Mouse (Mus musculus) macrophage (primary cell): ENCODE results near the gene Sh3gl3. TPM values are rescaled to one million over a fixed set of nuclear protein-coding genes. Genes with fewer than 3 reads are reported as not detected.

ENCODE experiments used
- H3K27ac ChIP-seq: fragments of 350-480 bp; formaldehyde crosslinking; 2 replicates; pipeline ENCODE4 v1.9.0; 2021
- H3K36me3 ChIP-seq: fragments of 350-480 bp; formaldehyde crosslinking; 2 replicates; pipeline ENCODE4 v1.9.0; 2021; ENCODE audit errors: inconsistent target
- H3K4me3 ChIP-seq: fragments of 350-480 bp; formaldehyde crosslinking; 2 replicates; pipeline ENCODE4 v1.9.0; 2021; ENCODE audit errors: inconsistent target
- H3K79me2 ChIP-seq: fragments of 350-480 bp; formaldehyde crosslinking; 2 replicates; pipeline ENCODE4 v1.9.0; 2021; ENCODE audit errors: inconsistent target
- WGBS: methylation state at CpG from one replicate; pipeline ENCODE4 v1.1.7; 2026; ENCODE audit warnings: inconsistent platforms; ENCODE audit not compliant: missing documents; 5-methylcytosine and 5-hydroxymethylcytosine counted together
- polyA plus RNA-seq: library from polyadenylated mRNA; stranded (reverse); fragments of 250-400 nt; gene quantifications from 3 replicates; pipeline ENCODE4 v1.2.4, GENCODE M21; 2018; ENCODE audit warnings: inconsistent platforms

Sh3gl3 gene
- polyA plus RNA-seq, 1 experiment from 2014 or later, result not detected

DNA sequence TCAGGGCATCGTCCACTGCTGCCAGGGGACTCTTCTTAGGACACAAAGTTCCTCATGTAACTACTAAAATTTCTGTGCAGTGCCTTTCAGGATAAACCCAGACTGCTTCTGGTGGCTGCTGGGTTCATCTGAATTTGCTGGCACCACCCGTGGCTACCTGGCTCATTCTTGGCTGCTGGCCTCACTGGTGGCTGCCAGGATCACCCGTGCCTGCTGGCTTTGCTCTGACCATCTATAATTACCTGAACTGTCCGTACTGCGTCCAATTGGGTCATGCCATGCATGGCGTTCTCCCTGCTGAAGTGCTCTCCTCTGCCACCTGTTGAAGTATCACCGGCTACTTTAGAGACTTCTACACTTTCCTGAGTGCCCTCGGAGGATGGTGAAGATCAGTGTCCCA lies 33.1 kb downstream of the Sh3gl3 start:
- WGBS, result 89% methylated on average over 8 of the region's 8 CpGs

DNA sequence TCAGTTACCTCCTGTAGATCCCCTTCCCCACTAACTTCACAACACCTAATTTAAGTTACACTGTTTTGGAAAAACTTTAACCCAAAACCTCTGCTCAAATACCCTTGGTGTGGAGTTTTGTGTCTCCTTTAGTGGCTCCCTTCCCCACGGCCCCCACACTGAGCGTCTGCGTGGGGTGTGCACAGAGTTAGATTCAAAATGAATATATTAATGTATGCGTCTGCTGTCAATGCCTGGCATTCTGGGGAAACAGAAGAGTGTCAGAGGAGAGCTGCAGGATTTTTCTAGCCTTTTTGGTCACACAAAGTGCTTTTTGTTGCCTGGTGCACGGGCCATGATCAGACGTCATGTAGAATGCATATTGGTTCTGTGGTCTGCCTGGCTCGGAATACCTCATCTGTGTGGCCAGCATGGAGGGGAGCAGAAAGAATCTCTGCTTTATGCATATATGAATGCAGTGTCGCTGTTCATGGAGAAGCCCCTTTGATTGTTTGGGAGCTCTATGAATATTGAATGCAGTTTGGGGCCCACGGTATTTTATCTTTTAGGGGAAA lies 47.8 kb downstream of the Sh3gl3 start:
- WGBS, result 93% methylated on average over 9 of the region's 9 CpGs
- Histone ChIP-seq H3K79me2 (no peaks in the 10 kb centered on the region), H3K4me3 (no peak overlapping the region), H3K27ac (no peak overlapping the region), H3K36me3 (no peaks in the 10 kb centered on the region)

More for the DNA sequence above, 33.1 kb downstream of the Sh3gl3 start:
- no peaks in the 10 kb centered on the region for H3K79me2 ChIP-seq
- no peak overlapping the region for H3K4me3 ChIP-seq
- H3K27ac ChIP-seq, result no peak overlapping the region
- H3K36me3 ChIP-seq, result no peaks in the 10 kb centered on the region

- Histone ChIP-seq H3K4me3 (no peak overlapping the region), H3K79me2 (no peaks in the 10 kb centered on the region), H3K27ac (no peak overlapping the region), H3K36me3 (no peaks in the 10 kb centered on the region)
- WGBS, result 82% methylated on average over 10 of the region's 10 CpGs
Measured at GRCm38 (mm10) chr7:82223906-82224846, 50.5 kb downstream of the Sh3gl3 start.

DNA sequence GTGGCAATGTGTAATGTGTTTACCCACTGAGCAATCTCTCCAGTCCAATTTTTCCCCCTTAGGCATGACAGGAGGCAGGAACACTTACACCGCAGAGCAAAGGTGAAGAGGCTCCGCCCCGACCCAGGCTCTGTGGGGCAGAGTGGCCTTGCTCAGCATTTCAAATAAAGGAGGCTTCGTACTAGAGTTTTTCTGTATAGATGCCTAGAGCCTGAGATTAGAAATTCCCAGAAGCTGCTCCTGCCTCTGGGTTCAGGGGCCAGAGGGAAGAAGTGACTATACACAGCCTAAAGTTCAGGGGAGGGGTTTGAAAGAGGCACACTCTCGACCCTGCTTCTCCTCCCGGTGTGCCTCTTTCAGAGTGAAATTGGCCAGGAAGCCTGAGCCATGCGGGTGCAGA lies 59.6 kb downstream of the Sh3gl3 start:
- Histone ChIP-seq H3K36me3 (no peaks in the 10 kb centered on the region), H3K27ac (no peak overlapping the region), H3K4me3 (no peak overlapping the region), H3K79me2 (no peaks in the 10 kb centered on the region)
- 96% methylated on average over 4 of the region's 7 CpGs for WGBS

DNA sequence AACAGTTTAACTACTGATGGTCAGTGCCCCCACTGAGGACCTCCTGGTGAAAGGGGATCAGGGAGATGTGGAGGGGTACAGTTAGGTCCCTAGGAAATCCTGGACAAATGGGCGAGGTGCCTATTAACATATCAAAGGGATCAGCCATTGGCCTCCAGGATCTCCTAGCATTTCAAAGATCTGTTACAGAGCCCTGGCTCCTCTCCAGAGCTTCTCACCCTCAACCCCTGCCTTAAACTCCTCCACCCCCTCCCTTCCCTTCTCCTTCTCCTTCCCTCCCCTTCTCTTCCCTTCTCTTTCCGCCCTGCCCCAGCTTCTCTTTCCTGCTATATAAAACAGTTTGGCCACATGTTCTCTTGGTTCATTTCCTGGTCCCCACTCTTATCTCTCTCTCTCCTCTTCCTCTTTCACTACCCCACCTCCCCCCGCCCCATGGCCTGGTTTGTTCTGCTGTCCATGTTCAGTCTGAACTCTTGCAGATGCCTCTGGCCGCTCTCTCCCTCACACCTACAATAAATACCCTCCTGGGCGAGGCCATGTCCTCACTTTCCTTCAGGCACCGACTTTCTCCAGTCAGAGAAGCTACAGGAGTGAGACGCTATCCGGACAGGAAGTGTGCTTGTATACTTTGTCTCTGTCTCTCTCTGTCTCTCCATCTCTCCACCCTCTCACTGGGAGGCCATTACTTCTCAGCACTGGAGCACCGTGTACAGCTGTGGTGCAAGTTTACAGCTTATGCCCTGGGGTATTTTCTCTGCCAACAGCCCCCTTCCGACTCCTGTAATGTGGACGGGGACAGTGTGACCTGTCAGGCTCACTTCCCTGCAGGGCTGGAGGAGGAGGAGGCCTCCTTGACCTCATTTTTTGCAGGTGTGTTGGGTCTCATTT lies 60.6 kb downstream of the Sh3gl3 start:
- H3K36me3 ChIP-seq, result no peaks in the 10 kb centered on the region
- no peak overlapping the region for H3K4me3 ChIP-seq
- H3K27ac ChIP-seq, result no peak overlapping the region
- H3K79me2 ChIP-seq, result no peaks in the 10 kb centered on the region
- WGBS, result 45% methylated on average over 11 of the region's 11 CpGs

DNA sequence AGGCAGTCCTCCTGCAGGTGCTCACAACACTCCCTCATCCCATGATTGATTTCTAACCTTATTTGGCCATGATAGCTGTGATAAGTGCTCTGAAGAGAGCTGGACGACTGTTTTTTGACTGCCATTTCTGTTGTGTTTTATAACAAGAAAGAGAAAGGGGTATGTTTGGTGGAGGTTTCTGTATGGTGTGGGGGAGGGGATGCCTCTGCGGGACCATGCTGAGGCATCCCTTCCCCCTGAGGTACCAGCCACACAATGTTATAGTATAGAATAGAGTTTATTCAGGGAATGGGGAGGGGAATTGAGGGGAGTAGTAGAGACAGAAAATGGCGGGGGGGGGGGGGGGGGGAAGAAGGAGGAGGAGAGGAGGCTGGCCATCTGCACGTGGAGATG lies 61.3 kb downstream of the Sh3gl3 start:
- Histone ChIP-seq H3K27ac (no peak overlapping the region), H3K4me3 (no peak overlapping the region), H3K79me2 (no peaks in the 10 kb centered on the region), H3K36me3 (no peaks in the 10 kb centered on the region)
- 57% methylated on average over 3 of the region's 4 CpGs for WGBS

- Histone ChIP-seq H3K36me3 (no peaks in the 10 kb centered on the region), H3K27ac (no peak overlapping the region), H3K4me3 (no peak overlapping the region), H3K79me2 (no peaks in the 10 kb centered on the region)
- WGBS, result 65% methylated on average over 6 of the region's 9 CpGs
Measured at GRCm38 (mm10) chr7:82235486-82235885, 61.8 kb downstream of the Sh3gl3 start.

DNA sequence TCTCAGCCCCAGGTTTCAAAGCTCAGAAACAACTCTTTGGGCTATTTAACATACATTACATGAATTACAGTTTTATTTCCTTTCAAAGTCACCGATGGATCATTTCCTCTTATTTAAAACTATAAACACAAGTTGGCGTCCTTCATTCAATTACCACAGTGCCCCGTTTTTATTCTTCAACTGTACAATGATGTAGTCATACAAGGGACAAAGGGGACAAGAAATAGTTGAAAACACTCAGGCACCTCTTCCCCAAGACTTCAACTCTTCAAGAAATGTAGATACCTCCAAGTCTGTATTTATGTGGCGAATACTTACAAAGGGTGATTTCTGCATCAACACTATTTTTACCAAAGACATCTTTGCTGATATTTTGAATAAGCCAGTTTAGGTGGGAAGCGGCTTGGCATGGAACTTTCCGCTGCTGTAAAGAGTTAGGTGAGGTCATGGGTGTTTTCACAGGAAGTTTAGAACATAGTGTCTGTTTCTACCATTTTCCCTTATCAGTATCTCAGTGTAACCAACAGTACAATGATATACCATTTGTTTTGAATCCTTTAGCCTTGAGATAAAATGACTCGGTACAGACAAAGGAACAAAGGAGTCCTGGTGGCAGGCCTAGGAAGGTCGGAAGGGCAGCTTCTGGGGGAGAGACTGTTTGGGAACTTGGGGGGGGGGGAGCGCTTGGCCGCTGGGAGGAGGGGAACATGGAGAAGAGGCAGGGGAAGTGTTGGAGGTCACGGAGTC lies 62.7 kb downstream of the Sh3gl3 start:
- Histone ChIP-seq H3K4me3 (no peak overlapping the region), H3K79me2 (no peaks in the 10 kb centered on the region), H3K27ac (no peak overlapping the region), H3K36me3 (no peaks in the 10 kb centered on the region)
- 86% methylated on average over 11 of the region's 11 CpGs for WGBS

DNA sequence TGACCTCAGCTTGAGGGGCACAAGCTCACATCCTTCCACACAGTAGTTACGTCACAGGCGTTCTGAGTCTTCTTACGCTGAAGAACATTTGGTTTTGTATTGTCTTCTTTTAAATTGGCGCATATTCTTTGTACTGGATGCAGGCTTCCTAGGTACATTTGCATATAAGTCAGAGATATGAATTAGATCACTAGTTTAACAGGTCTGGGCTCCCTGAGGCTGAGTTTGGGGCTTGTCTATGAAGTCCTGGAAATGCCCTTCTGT lies 63.2 kb downstream of the Sh3gl3 start:
- no peak overlapping the region for H3K4me3 ChIP-seq
- no peaks in the 10 kb centered on the region for H3K36me3 ChIP-seq
- WGBS, result 98% methylated on average over 4 of the region's 4 CpGs
- no peak overlapping the region for H3K27ac ChIP-seq
- no peaks in the 10 kb centered on the region for H3K79me2 ChIP-seq

GRCm38 (mm10) chr7:82240424-82241240 lies 67.0 kb downstream of the Sh3gl3 start:
- Histone ChIP-seq H3K79me2 (no peaks in the 10 kb centered on the region), H3K4me3 (no peak overlapping the region), H3K36me3 (no peaks in the 10 kb centered on the region), H3K27ac (no peak overlapping the region)
- WGBS, result 27% methylated on average over 8 of the region's 8 CpGs

DNA sequence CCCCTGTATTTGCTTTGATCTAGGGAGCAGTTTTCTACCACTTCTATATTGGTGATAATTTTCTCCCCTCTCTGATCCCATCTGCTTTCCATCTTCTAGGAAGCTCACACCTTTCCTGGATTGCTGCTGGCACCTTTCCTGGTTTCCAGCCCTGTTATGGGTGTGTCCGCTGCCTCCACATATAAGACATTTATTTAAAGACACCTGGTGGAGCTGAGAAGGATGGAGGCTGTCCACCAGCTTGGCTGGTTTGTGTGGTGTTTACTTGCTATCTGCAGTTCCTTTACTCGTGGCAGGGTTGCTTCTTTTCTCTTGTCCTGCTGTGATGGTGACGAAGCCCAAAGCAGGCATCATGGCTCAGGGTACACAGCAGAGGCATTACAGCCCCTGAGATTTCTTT lies 71.1 kb downstream of the Sh3gl3 start:
- 71% methylated on average over 3 of the region's 3 CpGs for WGBS
- no peaks in the 10 kb centered on the region for H3K79me2 ChIP-seq
- H3K4me3 ChIP-seq, result no peak overlapping the region
- H3K36me3 ChIP-seq, result no peaks in the 10 kb centered on the region
- no peak overlapping the region for H3K27ac ChIP-seq

- no peak overlapping the region for H3K4me3 ChIP-seq
- 86% methylated on average over 10 of the region's 10 CpGs for WGBS
- no peak overlapping the region for H3K27ac ChIP-seq
- no peaks in the 10 kb centered on the region for H3K79me2 ChIP-seq
- H3K36me3 ChIP-seq, result no peaks in the 10 kb centered on the region
Measured at GRCm38 (mm10) chr7:82248953-82249695, 75.5 kb downstream of the Sh3gl3 start.

DNA sequence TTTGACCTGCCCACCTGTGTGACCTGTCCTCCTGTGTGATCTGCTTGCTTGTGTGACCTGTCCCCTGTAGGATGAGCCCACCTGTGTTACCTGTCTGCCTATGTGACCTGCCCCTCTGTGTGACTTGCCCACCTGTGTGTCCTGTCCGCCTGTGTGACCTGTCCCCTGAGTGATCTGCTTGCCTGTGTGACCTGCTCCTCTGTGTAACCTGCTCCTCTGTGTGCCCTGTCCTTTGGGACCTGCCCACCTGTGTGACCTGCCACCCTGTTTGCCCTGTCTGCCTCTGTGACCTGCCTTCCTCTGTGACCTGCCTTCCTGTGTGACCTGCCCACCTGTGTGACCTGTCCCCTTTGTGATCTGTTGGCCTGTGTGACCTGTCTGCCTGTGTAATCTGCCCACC lies 79.7 kb downstream of the Sh3gl3 start:
- Histone ChIP-seq H3K4me3 (no peak overlapping the region), H3K36me3 (no peaks in the 10 kb centered on the region), H3K79me2 (no peaks in the 10 kb centered on the region), H3K27ac (no peak overlapping the region)
- 100% methylated on average over 1 of the region's 1 CpGs for WGBS
